Mouse (Mus musculus): ENCODE measurements at regions not wholly inside any gene's neighbourhood (a gene's known extent, or its start where the extent isn't known, plus 50 kb on each side); places are given as distances from the start of the nearest gene placed in this dataset.
"Not testable (repeated sequence)": the region's sequence is repeated elsewhere in the genome, so short reads cannot be mapped to it uniquely, and the experiment has no call there.

- DNase-seq = no peak
These were observed 420.0 kb downstream of the Hs3st1 start for GRCm38 (mm10) chr5:39335321-39335720.

- no peak for DNase-seq
These were observed 421.0 kb downstream of the Hs3st1 start for GRCm38 (mm10) chr5:39334241-39334640.

- no peak for DNase-seq
These were observed 429.9 kb downstream of the Hs3st1 start for GRCm38 (mm10) chr5:39325399-39325798.

GRCm38 (mm10) chr5:39316478-39316877 is 438.8 kb downstream of the Hs3st1 start:
- DNase-seq = no peak

GRCm38 (mm10) chr5:39311211-39311610 is 434.6 kb upstream of the Clnk start:
- DNase-seq = no peak

- no peak for DNase-seq
These were observed 429.2 kb upstream of the Clnk start for GRCm38 (mm10) chr5:39305794-39306193.

GRCm38 (mm10) chr5:39292849-39293248 is 416.2 kb upstream of the Clnk start:
- DNase-seq = no peak

GRCm38 (mm10) chr5:39281021-39281420 is 404.4 kb upstream of the Clnk start:
- DNase-seq = no peak

GRCm38 (mm10) chr5:39273710-39274385 is 397.2 kb upstream of the Clnk start:
- DNase-seq = no peak

- DNase-seq = no peak
These were observed 390.5 kb upstream of the Clnk start for GRCm38 (mm10) chr5:39267106-39267505.

- DNase-seq = no peak
These were observed 384.1 kb upstream of the Clnk start for GRCm38 (mm10) chr5:39260721-39261190.

- no peak for DNase-seq
These were observed 381.1 kb upstream of the Clnk start for GRCm38 (mm10) chr5:39257745-39258144.

GRCm38 (mm10) chr5:39252206-39252605 is 375.6 kb upstream of the Clnk start:
- no peak for DNase-seq

GRCm38 (mm10) chr5:39251021-39251420 is 374.4 kb upstream of the Clnk start:
- no peak for DNase-seq

- DNase-seq = no peak
These were observed 343.1 kb upstream of the Clnk start for GRCm38 (mm10) chr5:39219698-39220097.

- no peak for DNase-seq
These were observed 339.7 kb upstream of the Clnk start for GRCm38 (mm10) chr5:39216326-39216725.

- DNase-seq = peak in 1 of 2 experiments; percentile 5
These were observed 338.4 kb upstream of the Clnk start for GRCm38 (mm10) chr5:39215016-39215415.

- DNase-seq = no peak
These were observed 335.9 kb upstream of the Clnk start for GRCm38 (mm10) chr5:39212550-39212949.

GRCm38 (mm10) chr5:39198856-39199255 is 322.2 kb upstream of the Clnk start:
- no peak for DNase-seq

- not testable (repeated sequence) for DNase-seq
These were observed 314.5 kb upstream of the Clnk start for GRCm38 (mm10) chr5:39191153-39191552.

GRCm38 (mm10) chr5:39181616-39182402 is 305.2 kb upstream of the Clnk start:
- DNase-seq = no peak

GRCm38 (mm10) chr5:39181028-39181427 is 304.4 kb upstream of the Clnk start:
- no peak for DNase-seq

GRCm38 (mm10) chr5:39177891-39178290 is 301.3 kb upstream of the Clnk start:
- no peak for DNase-seq

- DNase-seq = peak; percentile 8 to 14
These were observed 300.3 kb upstream of the Clnk start for GRCm38 (mm10) chr5:39176906-39177305.

All from heart, adult 18-20 months (tissue).